Mouse (Mus musculus) heart, embryonic 15.5 days (tissue): Measurements from ENCODE around the gene Rpusd3. TPM values are rescaled to one million over a fixed set of nuclear protein-coding genes. Genes with fewer than 3 reads are reported as not detected.
A peak's percentile ranks its signal among the peaks of the same experiment; 100 is the strongest.

Experiments used
- ATAC-seq: fragments of 200-750 bp; cut with Nextera tagmentation; replicated peaks from 2 replicates; pipeline ENCODE4 v1.8.0; 2017; ENCODE audit warnings: low read depth, moderate TSS enrichment; ENCODE audit not compliant: insufficient number of reproducible peaks, insufficient read depth, low FRiP score
- H3K27ac ChIP-seq: fragments of 300-500 bp; sonication (generic); 2 replicates; pipeline ENCODE4 v1.5.1; 2015; ENCODE audit warnings: mild to moderate bottlenecking, inconsistent platforms
- H3K27me3 ChIP-seq: fragments of 300-500 bp; sonication (generic); 2 replicates; pipeline ENCODE4 v1.6.1; 2015; ENCODE audit warnings: inconsistent platforms
- H3K36me3 ChIP-seq: fragments of 300-500 bp; sonication (generic); 2 replicates; pipeline ENCODE4 v1.6.1; 2015; ENCODE audit warnings: mild to moderate bottlenecking, inconsistent platforms
- H3K4me1 ChIP-seq: fragments of 300-500 bp; sonication (generic); replicated peaks from 2 replicates; pipeline ENCODE4 v1.6.1; 2015; ENCODE audit warnings: inconsistent platforms
- H3K4me2 ChIP-seq: fragments of 300-500 bp; sonication (generic); 2 replicates; pipeline ENCODE4 v1.6.1; 2015; ENCODE audit warnings: inconsistent platforms, mild to moderate bottlenecking, moderate library complexity
- H3K4me3 ChIP-seq: fragments of 300-500 bp; sonication (generic); 2 replicates; pipeline ENCODE4 v1.5.1; 2015; ENCODE audit warnings: mild to moderate bottlenecking, inconsistent platforms
- H3K9ac ChIP-seq: fragments of 300-500 bp; sonication (generic); 2 replicates; pipeline ENCODE4 v1.6.1; 2015; ENCODE audit warnings: mild to moderate bottlenecking, inconsistent platforms
- H3K9me3 ChIP-seq: fragments of 300-500 bp; sonication (generic); replicated peaks from 2 replicates; pipeline ENCODE4 v1.6.1; 2016; ENCODE audit warnings: inconsistent platforms
- WGBS: fragments of 180-500 bp; shearing (Covaris S2); methylation state at CpG from one replicate; pipeline ENCODE4 v1.1.7; 2015; ENCODE audit warnings: mixed read lengths; 5-methylcytosine and 5-hydroxymethylcytosine counted together
- polyA plus RNA-seq: library from polyadenylated mRNA; unstranded; fragments of >200 nt; fragmentation: Nextera tagmentation; extraction: Ambion mirVana; gene quantifications from 2 replicates; pipeline ENCODE4 v1.2.1, GENCODE M21; 2015

Rpusd3 gene
- 9.5 and 16.1 TPM in 2 replicates for polyA plus RNA-seq

DNA sequence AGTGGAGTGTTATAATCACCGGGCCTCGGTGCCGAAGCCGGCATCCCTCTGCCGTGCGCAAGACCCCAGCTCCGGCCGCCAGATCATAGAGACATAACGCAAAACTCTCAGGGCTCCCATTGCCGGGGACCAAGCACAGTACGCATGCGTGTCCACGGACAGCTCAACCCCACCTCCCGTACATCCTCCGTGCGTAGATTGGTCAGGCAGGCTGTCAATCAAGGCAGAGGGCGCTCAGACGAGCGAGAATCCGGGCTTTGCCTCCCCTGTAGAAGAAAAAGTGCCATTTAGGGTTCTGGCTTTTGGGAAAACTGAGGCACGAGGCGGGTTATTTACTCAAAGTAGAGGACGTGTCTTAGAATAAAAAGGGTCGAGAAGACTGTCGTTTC lies at the start of gene Rpusd3:
Gene Rpusd3, minus strand, starts transcription at position 142 of the 389 bp plus-strand sequence.
- H3K27me3 ChIP-seq: no peaks in the 10 kb centered on the region
- H3K4me1 ChIP-seq: peaks cover 15% of the 10 kb centered on the region
- H3K9me3 ChIP-seq: no peaks in the 10 kb centered on the region
- WGBS: under 1% methylated on average over 25 of the region's 25 CpGs
- H3K27ac ChIP-seq: no peak within 1 kb of the TSS
- peak within 1 kb of the TSS; percentile 86 for H3K4me2 ChIP-seq
- peak; percentile 96 for ATAC-seq
- no peaks in the 10 kb centered on the region; the same call in 1 of the 2 replicates for H3K36me3 ChIP-seq
- H3K4me3 ChIP-seq: peak within 1 kb of the TSS; percentile 66
- peak within 1 kb of the TSS; percentile 69 for H3K9ac ChIP-seq

DNA sequence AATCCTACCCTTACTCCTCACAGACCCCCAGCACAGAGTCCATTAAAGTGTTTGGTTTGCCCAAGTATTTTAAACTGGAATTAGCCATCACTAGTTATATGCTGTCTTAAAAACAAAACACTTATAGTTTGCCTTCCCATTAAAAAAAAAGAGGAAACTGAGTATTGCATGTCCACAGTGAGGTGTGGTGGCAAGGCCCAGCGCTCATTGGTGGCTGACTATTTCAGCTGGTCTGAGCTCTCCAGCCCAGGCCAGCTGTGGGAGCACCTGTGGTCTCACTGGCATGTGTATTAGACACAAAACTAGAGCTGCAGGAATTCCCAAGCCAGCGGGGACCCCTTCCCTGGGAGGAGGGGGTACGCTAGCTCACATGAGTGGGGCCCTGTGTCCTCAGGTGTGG lies 49.4 kb upstream of the Rpusd3 start:
- Histone ChIP-seq H3K27me3 (peaks cover 17% of the 10 kb centered on the region), H3K4me2 (no peak overlapping the region; the same call in 1 of the 2 replicates), H3K27ac (no peak overlapping the region), H3K4me1 (peaks cover 30% of the 10 kb centered on the region), H3K4me3 (no peak overlapping the region), H3K9me3 (no peaks in the 10 kb centered on the region), H3K36me3 (no peaks in the 10 kb centered on the region), H3K9ac (no peak overlapping the region)
- ATAC-seq: no peak
- WGBS: 69% methylated on average over 3 of the region's 3 CpGs

DNA sequence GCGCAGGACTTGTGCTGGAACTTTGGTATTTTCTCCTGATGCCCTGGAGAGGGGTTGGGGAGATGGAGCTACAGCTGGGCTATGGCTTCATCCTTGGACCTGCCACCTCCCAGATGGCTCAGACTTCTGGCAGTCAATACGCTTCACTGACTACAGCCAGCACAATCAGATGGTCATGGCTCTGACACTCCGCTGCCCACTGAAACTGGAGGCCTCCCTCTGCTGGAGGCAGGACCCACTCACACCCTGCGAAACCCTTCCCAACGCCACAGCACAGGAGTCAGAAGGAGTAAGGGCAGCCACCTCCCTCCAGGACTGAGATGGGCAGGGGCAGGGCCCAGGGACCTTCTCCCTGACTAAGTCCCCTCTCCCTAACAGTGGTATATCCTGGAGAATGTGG lies 46.5 kb upstream of the Rpusd3 start:
- no peak overlapping the region for H3K4me3 ChIP-seq
- no peaks in the 10 kb centered on the region for H3K9me3 ChIP-seq
- ATAC-seq: no peak
- peaks cover 13% of the 10 kb centered on the region for H3K4me1 ChIP-seq
- H3K4me2 ChIP-seq: no peak overlapping the region
- H3K27ac ChIP-seq: no peak overlapping the region
- no peaks in the 10 kb centered on the region for H3K36me3 ChIP-seq
- H3K9ac ChIP-seq: no peak overlapping the region
- 45% methylated on average over 5 of the region's 5 CpGs for WGBS
- peaks cover 12% of the 10 kb centered on the region for H3K27me3 ChIP-seq

DNA sequence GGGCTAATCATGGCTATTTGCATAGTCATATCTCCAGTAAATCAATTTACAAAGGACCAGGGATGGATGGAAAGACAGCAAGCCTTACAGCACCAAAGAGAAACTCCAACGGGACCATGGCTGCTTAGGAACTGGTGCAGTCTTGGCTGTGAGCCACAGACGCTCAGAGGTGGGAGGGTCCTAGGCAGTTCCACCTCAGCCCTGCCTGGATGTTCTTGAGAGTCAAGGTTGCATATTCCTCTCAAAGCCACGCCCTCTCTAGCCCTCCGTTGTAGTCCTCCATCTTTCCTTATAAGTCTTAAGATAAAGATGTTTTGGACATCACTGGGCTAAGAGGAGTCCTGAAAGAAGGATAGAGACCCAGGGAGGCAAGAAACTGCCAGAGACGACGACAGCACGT lies 44.9 kb upstream of the Rpusd3 start:
- Histone ChIP-seq H3K4me2 (no peak overlapping the region), H3K4me1 (peaks cover 3% of the 10 kb centered on the region), H3K36me3 (no peaks in the 10 kb centered on the region), H3K4me3 (no peak overlapping the region), H3K9ac (no peak overlapping the region), H3K9me3 (no peaks in the 10 kb centered on the region), H3K27ac (no peak overlapping the region), H3K27me3 (no peaks in the 10 kb centered on the region)
- no peak for ATAC-seq
- WGBS: 62% methylated on average over 7 of the region's 7 CpGs

DNA sequence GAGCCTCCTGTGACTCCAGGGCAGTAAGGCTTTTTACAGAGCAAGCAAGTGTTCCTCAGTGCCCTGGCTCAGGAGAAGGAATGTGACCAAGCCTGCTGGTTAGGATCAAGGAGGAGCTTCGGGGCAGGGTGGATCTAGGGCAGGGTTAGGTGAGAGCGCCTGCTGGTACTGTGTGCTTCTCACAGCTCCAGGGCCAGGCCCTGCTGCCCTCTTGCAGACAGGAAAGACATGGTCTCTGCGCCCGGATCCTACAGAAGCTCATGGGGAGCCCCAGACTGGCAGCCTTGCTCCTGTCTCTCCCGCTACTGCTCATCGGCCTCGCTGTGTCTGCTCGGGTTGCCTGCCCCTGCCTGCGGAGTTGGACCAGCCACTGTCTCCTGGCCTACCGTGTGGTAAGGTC lies 39.5 kb upstream of the Rpusd3 start:
- no peak overlapping the region for H3K4me3 ChIP-seq
- H3K36me3 ChIP-seq: no peaks in the 10 kb centered on the region
- no peaks in the 10 kb centered on the region for H3K9me3 ChIP-seq
- no peaks in the 10 kb centered on the region; the same call in 1 of the 2 replicates for H3K27me3 ChIP-seq
- 48% methylated on average over 10 of the region's 10 CpGs for WGBS
- H3K27ac ChIP-seq: no peak overlapping the region
- H3K9ac ChIP-seq: no peak overlapping the region
- H3K4me1 ChIP-seq: no peaks in the 10 kb centered on the region
- ATAC-seq: no peak
- H3K4me2 ChIP-seq: no peak overlapping the region

GRCm38 (mm10) chr6:113457952-113458534 lies 38.9 kb upstream of the Rpusd3 start, which contains the start of gene Il17re:
Gene Il17re (plus strand): TSS chr6:113458484.
- Histone ChIP-seq H3K27me3 (no peaks in the 10 kb centered on the region; the same call in 1 of the 2 replicates), H3K36me3 (no peaks in the 10 kb centered on the region), H3K4me1 (no peaks in the 10 kb centered on the region), H3K4me2 (no peak within 1 kb of the TSS), H3K27ac (no peak within 1 kb of the TSS), H3K4me3 (no peak within 1 kb of the TSS), H3K9ac (no peak within 1 kb of the TSS), H3K9me3 (no peaks in the 10 kb centered on the region)
- 54% methylated on average over 10 of the region's 10 CpGs for WGBS
- ATAC-seq: no peak

DNA sequence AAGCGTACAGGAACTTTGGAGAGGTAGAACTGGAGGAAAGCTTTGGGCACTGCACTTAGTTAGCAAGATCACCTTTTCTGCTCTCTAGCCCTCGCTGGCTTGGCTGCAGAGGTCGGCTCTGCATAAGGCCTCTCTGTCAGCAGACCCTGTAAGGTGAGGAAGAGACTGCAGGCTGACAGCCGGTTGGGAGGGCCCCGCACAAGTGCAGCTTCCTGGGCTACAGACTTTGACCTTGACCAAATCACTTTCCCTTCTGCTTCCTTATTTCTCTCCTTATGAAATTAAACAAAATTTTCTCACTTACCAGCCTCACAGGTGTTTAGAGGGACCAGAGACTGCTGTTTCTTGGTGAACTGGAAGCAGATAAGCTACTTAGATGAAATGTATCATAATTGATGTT lies 35.9 kb upstream of the Rpusd3 start:
- Histone ChIP-seq H3K9ac (no peak overlapping the region), H3K27me3 (no peaks in the 10 kb centered on the region; the same call in 1 of the 2 replicates), H3K4me1 (peaks cover 9% of the 10 kb centered on the region; the same call in 1 of the 2 replicates), H3K4me3 (no peak overlapping the region), H3K27ac (no peak overlapping the region), H3K36me3 (no peaks in the 10 kb centered on the region), H3K4me2 (no peak overlapping the region), H3K9me3 (no peaks in the 10 kb centered on the region)
- 44% methylated on average over 5 of the region's 5 CpGs for WGBS
- ATAC-seq: no peak

- Histone ChIP-seq H3K36me3 (peaks cover 19% of the 10 kb centered on the region), H3K9ac (no peak overlapping the region), H3K27ac (no peak overlapping the region), H3K27me3 (no peaks in the 10 kb centered on the region), H3K9me3 (no peaks in the 10 kb centered on the region), H3K4me3 (no peak overlapping the region), H3K4me2 (no peak overlapping the region), H3K4me1 (peaks cover 9% of the 10 kb centered on the region; the same call in 1 of the 2 replicates)
- no peak for ATAC-seq
- WGBS: 53% methylated on average over 2 of the region's 2 CpGs
These were observed 32.7 kb upstream of the Rpusd3 start for GRCm38 (mm10) chr6:113451839-113452238.

DNA sequence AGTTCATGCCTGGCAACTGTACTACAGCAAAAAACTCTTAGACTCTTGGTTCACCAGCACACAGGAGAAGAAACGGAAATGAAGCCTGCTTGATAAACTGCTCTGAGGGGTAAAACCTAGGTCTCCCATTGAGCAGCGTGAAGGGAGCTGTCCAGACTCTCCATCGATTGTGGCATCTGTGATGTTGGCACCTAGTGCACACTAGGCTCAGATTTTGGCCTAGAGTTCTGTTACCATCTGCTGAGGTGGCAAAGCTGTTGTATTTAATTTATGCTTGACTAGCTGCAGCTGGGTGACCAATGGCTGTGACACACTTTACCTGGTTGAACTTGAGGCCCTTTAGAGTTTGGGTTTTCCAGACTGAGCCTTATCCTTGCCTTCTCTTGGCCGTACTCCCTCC lies 28.5 kb upstream of the Rpusd3 start:
- H3K9me3 ChIP-seq: no peaks in the 10 kb centered on the region
- H3K36me3 ChIP-seq: peaks cover 21% of the 10 kb centered on the region
- H3K4me2 ChIP-seq: no peak overlapping the region
- H3K27me3 ChIP-seq: no peaks in the 10 kb centered on the region
- ATAC-seq: no peak
- no peak overlapping the region for H3K4me3 ChIP-seq
- no peak overlapping the region for H3K27ac ChIP-seq
- WGBS: 91% methylated on average over 4 of the region's 4 CpGs
- peaks cover 16% of the 10 kb centered on the region for H3K4me1 ChIP-seq
- H3K9ac ChIP-seq: no peak overlapping the region

DNA sequence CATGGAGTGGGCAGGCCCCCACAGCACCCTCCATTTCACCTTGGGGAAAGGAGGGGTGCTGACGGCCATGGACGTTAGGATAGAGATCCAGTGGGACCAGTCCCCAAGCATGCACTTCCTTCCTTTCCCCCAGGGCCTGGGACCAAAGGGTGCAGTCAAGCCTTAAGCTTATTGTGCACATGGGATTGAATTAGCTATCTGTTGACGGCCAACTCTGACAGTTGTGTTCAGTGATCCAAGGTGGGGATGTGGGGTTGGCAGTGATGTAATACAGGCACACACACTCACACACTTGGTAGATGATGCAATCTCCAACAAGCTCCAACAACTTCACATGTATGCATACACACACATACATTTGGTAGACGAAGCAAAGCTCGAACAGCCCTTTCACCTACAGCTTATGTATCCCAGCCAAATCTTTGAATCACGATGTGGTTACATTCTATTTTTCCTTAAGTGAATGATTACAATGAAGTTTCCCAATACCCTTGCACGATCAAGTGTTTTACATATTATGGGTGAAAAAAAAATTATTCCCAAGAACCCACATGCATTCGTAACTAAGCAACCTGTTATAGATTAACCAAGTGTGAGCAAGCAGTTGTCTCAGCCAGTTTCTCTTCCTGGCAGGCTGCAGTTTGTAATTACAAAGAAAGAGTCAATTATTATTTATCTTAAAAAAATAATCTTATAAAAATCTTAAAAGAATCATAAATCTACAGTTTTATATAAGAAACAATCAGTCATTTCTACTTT lies 25.2 kb upstream of the Rpusd3 start:
- no peak for ATAC-seq
- no peaks in the 10 kb centered on the region for H3K9me3 ChIP-seq
- peaks cover 21% of the 10 kb centered on the region for H3K36me3 ChIP-seq

DNA sequence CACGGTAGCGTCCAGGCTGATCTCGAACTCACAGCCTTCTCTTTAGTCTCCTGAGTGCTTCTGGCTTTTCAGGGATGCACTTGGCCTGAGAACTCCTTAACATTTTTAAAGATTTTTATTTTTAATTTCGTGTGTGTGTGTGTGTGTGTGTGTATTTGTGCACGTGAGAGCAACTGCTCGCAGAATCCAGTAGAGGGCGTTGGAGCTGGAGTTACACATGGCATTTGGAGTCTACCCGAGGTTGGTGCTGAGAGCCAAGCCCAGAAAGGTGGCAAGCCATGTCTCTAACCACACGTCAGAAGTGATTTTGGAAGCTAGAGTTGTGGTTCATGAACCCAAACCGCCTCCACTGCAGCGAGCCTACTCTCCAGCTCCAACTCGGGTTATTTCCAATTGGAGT lies 24.0 kb upstream of the Rpusd3 start:
- H3K27me3 ChIP-seq: no peaks in the 10 kb centered on the region
- H3K27ac ChIP-seq: peak overlapping the region; percentile 61; the same call in 1 of the 2 replicates
- H3K36me3 ChIP-seq: peaks cover 15% of the 10 kb centered on the region
- H3K9me3 ChIP-seq: no peaks in the 10 kb centered on the region
- peak overlapping the region; percentile 96 for H3K4me3 ChIP-seq
- H3K4me1 ChIP-seq: peaks cover 6% of the 10 kb centered on the region
- WGBS: 44% methylated on average over 12 of the region's 12 CpGs
- H3K9ac ChIP-seq: peak overlapping the region; percentile 95
- no peak for ATAC-seq
- peak overlapping the region; percentile 80 for H3K4me2 ChIP-seq

More for the DNA sequence above, 25.2 kb upstream of the Rpusd3 start:
- Histone ChIP-seq H3K9ac (no peak overlapping the region), H3K4me2 (no peak overlapping the region), H3K4me3 (no peak overlapping the region), H3K27ac (no peak overlapping the region), H3K27me3 (no peaks in the 10 kb centered on the region), H3K4me1 (peaks cover 6% of the 10 kb centered on the region)
- WGBS: 85% methylated on average over 8 of the region's 8 CpGs
